Mouse (Mus musculus) hindbrain, embryonic 11.5 days (tissue): ENCODE data around the gene Tkt. TPM values are rescaled to one million over a fixed set of nuclear protein-coding genes. Genes with fewer than 3 reads are reported as not detected.

ENCODE experiments used
- ATAC-seq: fragments of 200-750 bp; cut with Nextera tagmentation; 2 replicates; pipeline ENCODE4 v1.8.0; 2017; ENCODE audit warnings: mild to moderate bottlenecking, moderate TSS enrichment, moderate library complexity; ENCODE audit not compliant: low FRiP score
- DNase-seq: peaks from one replicate; pipeline ENCODE4 v3.0.0-alpha.2; 2015; ENCODE audit warnings: low spot score
- H3K27ac ChIP-seq: fragments of 300-500 bp; sonication (generic); 2 replicates; pipeline ENCODE4 v1.5.1; 2014; ENCODE audit warnings: mild to moderate bottlenecking, low read depth, low read length
- H3K27me3 ChIP-seq: fragments of 300-500 bp; sonication (generic); 2 replicates; pipeline ENCODE4 v1.6.1; 2014; ENCODE audit warnings: mild to moderate bottlenecking, low read length, moderate library complexity, mixed read lengths; ENCODE audit not compliant: control insufficient read depth, insufficient read depth
- H3K36me3 ChIP-seq: fragments of 300-500 bp; sonication (generic); 2 replicates; pipeline ENCODE4 v1.6.1; 2014; ENCODE audit warnings: mild to moderate bottlenecking, low read length, moderate library complexity, mixed read lengths; ENCODE audit not compliant: control insufficient read depth, insufficient read depth
- H3K4me1 ChIP-seq: fragments of 300-500 bp; sonication (generic); replicated peaks from 2 replicates; pipeline ENCODE4 v1.6.1; 2014; ENCODE audit warnings: low read length, mixed read lengths; ENCODE audit not compliant: control insufficient read depth, insufficient read depth
- H3K4me2 ChIP-seq: fragments of 300-500 bp; sonication (generic); replicated peaks from 2 replicates; pipeline ENCODE4 v1.6.1; 2014; ENCODE audit warnings: mild to moderate bottlenecking, low read depth, low read length
- H3K4me3 ChIP-seq: fragments of 300-500 bp; sonication (generic); 2 replicates; pipeline ENCODE4 v1.5.1; 2014; ENCODE audit warnings: low read depth, low read length
- H3K9ac ChIP-seq: fragments of 300-500 bp; sonication (generic); 2 replicates; pipeline ENCODE4 v1.6.1; 2014; ENCODE audit warnings: low read depth, low read length
- H3K9me3 ChIP-seq: fragments of 300-500 bp; sonication (generic); 2 replicates; pipeline ENCODE4 v1.6.1; 2016; ENCODE audit warnings: low read length; ENCODE audit not compliant: control insufficient read depth
- WGBS: fragments of 180-500 bp; shearing (Covaris S2); extraction: QIAGEN DNeasy Blood & Tissue Kit; methylation state at CpG from one replicate; pipeline ENCODE4 v1.1.7; 2014; 5-methylcytosine and 5-hydroxymethylcytosine counted together
- polyA plus RNA-seq: library from polyadenylated mRNA; unstranded; fragments of >200 nt; fragmentation: Nextera tagmentation; extraction: Ambion mirVana; gene quantifications from 2 replicates; pipeline ENCODE4 v1.2.1, GENCODE M21; 2014

Tkt gene
- polyA plus RNA-seq, 1 experiment from 2014 or later = 65.8 TPM

GRCm38 (mm10) chr14:30595576-30596313, 47.6 kb downstream of the Tkt start:
- Histone ChIP-seq H3K36me3 (0 out of 2 replicates have a peak, but pooled peaks cover 3% of the 10 kb centered on the region), H3K4me3 (no peak overlapping the region), H3K27ac (no peak overlapping the region), H3K9me3 (no peaks in the 10 kb centered on the region), H3K9ac (no peak overlapping the region), H3K27me3 (no peaks in the 10 kb centered on the region), H3K4me1 (peaks cover 12% of the 10 kb centered on the region), H3K4me2 (no peak overlapping the region)
- DNase-seq = no peak
- 88% methylated on average over 8 of the region's 8 CpGs for WGBS
- ATAC-seq = no peak

GRCm38 (mm10) chr14:30596407-30596806, 48.2 kb downstream of the Tkt start:
- WGBS = 95% methylated on average over 3 of the region's 3 CpGs
- H3K36me3 ChIP-seq = 0 out of 2 replicates have a peak, but pooled peaks cover 3% of the 10 kb centered on the region

GRCm38 (mm10) chr14:30597142-30597541, 49.0 kb downstream of the Tkt start:
- Histone ChIP-seq H3K36me3 (0 out of 2 replicates have a peak, but pooled peaks cover 3% of the 10 kb centered on the region), H3K27ac (no peak overlapping the region), H3K27me3 (no peaks in the 10 kb centered on the region), H3K4me2 (no peak overlapping the region), H3K9ac (no peak overlapping the region), H3K9me3 (no peaks in the 10 kb centered on the region), H3K4me1 (peaks cover 12% of the 10 kb centered on the region), H3K4me3 (no peak overlapping the region)
- WGBS = 79% methylated on average over 2 of the region's 2 CpGs
- ATAC-seq (no peak), DNase-seq (no peak)

More at GRCm38 (mm10) chr14:30596407-30596806, 48.2 kb downstream of the Tkt start:
- Histone ChIP-seq H3K9ac (no peak overlapping the region), H3K27me3 (no peaks in the 10 kb centered on the region), H3K4me1 (peaks cover 12% of the 10 kb centered on the region), H3K9me3 (no peaks in the 10 kb centered on the region), H3K27ac (no peak overlapping the region), H3K4me2 (no peak overlapping the region), H3K4me3 (no peak overlapping the region)
- ATAC-seq (no peak), DNase-seq (no peak)

GRCm38 (mm10) chr14:30606817-30607216, 58.7 kb downstream of the Tkt start:
- H3K9ac ChIP-seq = no peak overlapping the region
- 84% methylated on average over 5 of the region's 5 CpGs for WGBS
- H3K27ac ChIP-seq = no peak overlapping the region
- H3K9me3 ChIP-seq = no peaks in the 10 kb centered on the region
- H3K36me3 ChIP-seq = no peaks in the 10 kb centered on the region
- DNase-seq = no peak
- H3K4me1 ChIP-seq = no peaks in the 10 kb centered on the region
- ATAC-seq = no peak
- H3K4me2 ChIP-seq = no peak overlapping the region
- no peaks in the 10 kb centered on the region for H3K27me3 ChIP-seq
- no peak overlapping the region for H3K4me3 ChIP-seq

GRCm38 (mm10) chr14:30607696-30608095, 59.5 kb downstream of the Tkt start:
- Histone ChIP-seq H3K36me3 (no peaks in the 10 kb centered on the region), H3K4me2 (no peak overlapping the region), H3K4me3 (no peak overlapping the region), H3K27me3 (no peaks in the 10 kb centered on the region), H3K4me1 (no peaks in the 10 kb centered on the region), H3K9ac (no peak overlapping the region), H3K9me3 (no peaks in the 10 kb centered on the region), H3K27ac (no peak overlapping the region)
- DNase-seq = no peak
- WGBS = 82% methylated on average over 4 of the region's 4 CpGs
- ATAC-seq = no peak

GRCm38 (mm10) chr14:30608176-30608575, 60.0 kb downstream of the Tkt start:
- Histone ChIP-seq H3K27me3 (no peaks in the 10 kb centered on the region), H3K4me3 (no peak overlapping the region), H3K4me2 (no peak overlapping the region), H3K36me3 (no peaks in the 10 kb centered on the region), H3K9me3 (no peaks in the 10 kb centered on the region), H3K4me1 (no peaks in the 10 kb centered on the region), H3K9ac (no peak overlapping the region), H3K27ac (no peak overlapping the region)
- ATAC-seq (no peak), DNase-seq (no peak)
- 94% methylated on average over 6 of the region's 6 CpGs for WGBS

- DNase-seq (no peak), ATAC-seq (no peak)
- no peak overlapping the region for H3K4me2 ChIP-seq
- H3K4me3 ChIP-seq = no peak overlapping the region
- no peak overlapping the region for H3K27ac ChIP-seq
- H3K9me3 ChIP-seq = no peaks in the 10 kb centered on the region
- no peaks in the 10 kb centered on the region for H3K36me3 ChIP-seq
- no peaks in the 10 kb centered on the region for H3K4me1 ChIP-seq
- H3K9ac ChIP-seq = no peak overlapping the region
- 90% methylated on average over 3 of the region's 3 CpGs for WGBS
- H3K27me3 ChIP-seq = no peaks in the 10 kb centered on the region
These were observed 61.3 kb downstream of the Tkt start for GRCm38 (mm10) chr14:30609499-30609898.

GRCm38 (mm10) chr14:30610304-30610703, 62.1 kb downstream of the Tkt start:
- Histone ChIP-seq H3K27ac (no peak overlapping the region), H3K27me3 (no peaks in the 10 kb centered on the region), H3K9ac (no peak overlapping the region), H3K4me3 (no peak overlapping the region), H3K4me2 (no peak overlapping the region), H3K4me1 (no peaks in the 10 kb centered on the region), H3K36me3 (no peaks in the 10 kb centered on the region), H3K9me3 (no peaks in the 10 kb centered on the region)
- WGBS = 71% methylated on average over 2 of the region's 2 CpGs
- no peak for ATAC-seq
- no peak for DNase-seq

- H3K27me3 ChIP-seq = no peaks in the 10 kb centered on the region
- DNase-seq (no peak), ATAC-seq (no peak)
- H3K4me1 ChIP-seq = no peaks in the 10 kb centered on the region
- no peak overlapping the region for H3K4me2 ChIP-seq
- no peaks in the 10 kb centered on the region for H3K36me3 ChIP-seq
- no peaks in the 10 kb centered on the region for H3K9me3 ChIP-seq
- WGBS = 91% methylated on average over 3 of the region's 3 CpGs
- no peak overlapping the region for H3K9ac ChIP-seq
- no peak overlapping the region for H3K27ac ChIP-seq
- no peak overlapping the region for H3K4me3 ChIP-seq
These were observed 62.8 kb downstream of the Tkt start for GRCm38 (mm10) chr14:30610940-30611339.
